Mouse (Mus musculus): ENCODE results near the gene Gja3. TPM values are rescaled to one million over a fixed set of nuclear protein-coding genes. Genes with fewer than 3 reads are reported as not detected.

The Gja3 gene
- polyA plus RNA-seq (2015; fragmentation: Nextera tagmentation; extraction: Ambion mirVana) = 0.05 and 0.23 TPM in 2 replicates

GRCm38 (mm10) chr14:57057563-57058321 lies at the start of gene Gja3:
TSS of gene Gja3 (minus strand) at chr14:57058100.
- Histone ChIP-seq H3K9ac (ENCODE audit: low read length) (no peak within 1 kb of the TSS), H3K27ac (replicated peaks) (no peak within 1 kb of the TSS), H3K27me3 (ENCODE audit: control insufficient read depth, insufficient read depth, low read length) (peaks cover 12% of the 10 kb centered on the region), H3K36me3 (ENCODE audit: control insufficient read depth, insufficient read depth, low read length) (no peaks in the 10 kb centered on the region), H3K4me1 (replicated peaks; ENCODE audit: control insufficient read depth, insufficient read depth) (no peaks in the 10 kb centered on the region; the same call in 1 of the 2 replicates), H3K9me3 (ENCODE audit: control insufficient read depth, low read length) (no peaks in the 10 kb centered on the region), H3K4me3 (ENCODE audit: low read depth, low read length) (peak within 1 kb of the TSS; percentile 43), H3K4me2 (replicated peaks; ENCODE audit: low read depth) (peak within 1 kb of the TSS; percentile 65)
- WGBS = 1% methylated on average over 61 of the region's 79 CpGs
- DNase-seq (ENCODE audit: low spot score) (peak; percentile 26), ATAC-seq (ENCODE audit: low FRiP score, low TSS enrichment) (peak; percentile 45; the same call in 1 of the 2 replicates)
- TF ChIP-seq EP300 (optimal IDR thresholded peaks at IDR 0.05) = no peak
- no peak for TF ChIP-seq CTCF (IDR thresholded peaks at IDR 0.05; ENCODE audit: low read depth)

DNA sequence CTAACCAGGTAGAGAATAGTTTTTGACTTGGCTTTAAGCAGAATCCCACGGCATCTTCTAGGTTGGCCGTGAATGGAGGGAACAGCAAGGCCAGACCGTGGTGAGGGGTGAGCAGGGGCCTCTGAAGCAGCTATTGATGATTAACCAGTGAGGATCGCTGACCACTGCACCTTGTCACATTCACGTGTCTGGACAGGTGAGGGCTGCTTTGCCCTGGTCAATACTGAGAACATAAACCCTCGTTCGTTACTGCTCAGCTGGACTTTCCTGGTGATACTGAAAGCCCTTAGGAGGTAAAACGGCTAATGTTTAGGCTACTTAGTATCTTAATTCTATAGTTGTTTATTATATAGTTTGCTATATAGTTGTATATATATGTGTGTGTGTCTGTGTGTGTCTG lies 49.2 kb upstream of the Gja3 start:
- Histone ChIP-seq H3K9me3 (ENCODE audit: control insufficient read depth, low read length) (no peaks in the 10 kb centered on the region), H3K36me3 (ENCODE audit: control insufficient read depth, insufficient read depth, low read length) (no peaks in the 10 kb centered on the region), H3K27ac (replicated peaks) (no peak overlapping the region), H3K4me3 (ENCODE audit: low read depth, low read length) (no peak overlapping the region), H3K4me1 (replicated peaks; ENCODE audit: control insufficient read depth, insufficient read depth) (no peaks in the 10 kb centered on the region), H3K4me2 (replicated peaks; ENCODE audit: low read depth) (no peak overlapping the region), H3K27me3 (ENCODE audit: control insufficient read depth, insufficient read depth, low read length) (peaks cover 3% of the 10 kb centered on the region; the same call in 1 of the 2 replicates), H3K9ac (ENCODE audit: low read length) (no peak overlapping the region)
- DNase-seq (ENCODE audit: low spot score) = no peak
- TF ChIP-seq CTCF (IDR thresholded peaks at IDR 0.05; ENCODE audit: low read depth) (no peak), EP300 (optimal IDR thresholded peaks at IDR 0.05) (no peak)
- 57% methylated on average over 8 of the region's 8 CpGs for WGBS
- no peak for ATAC-seq (ENCODE audit: low FRiP score, low TSS enrichment)

DNA sequence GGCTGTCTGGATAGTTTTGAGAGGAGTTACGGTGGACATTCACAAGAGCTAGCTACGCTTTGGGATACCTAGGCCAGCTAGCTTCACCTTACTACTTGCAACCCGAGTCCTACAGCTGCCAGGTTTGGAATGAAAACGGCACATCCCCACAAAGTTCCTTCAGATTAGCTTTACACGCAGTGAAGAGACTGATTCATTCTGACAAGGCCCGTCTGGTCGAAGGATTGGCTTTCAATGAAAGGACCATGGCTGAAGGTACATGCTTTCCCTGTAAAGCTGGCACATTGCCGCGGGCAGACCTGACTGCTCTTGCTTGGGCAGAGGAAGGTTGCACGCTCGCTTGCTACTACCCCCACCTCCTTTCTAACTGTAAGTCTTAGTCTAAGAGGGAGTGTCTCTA lies 47.8 kb upstream of the Gja3 start:
- no peak for DNase-seq (ENCODE audit: low spot score)
- TF ChIP-seq EP300 (optimal IDR thresholded peaks at IDR 0.05) (no peak), CTCF (IDR thresholded peaks at IDR 0.05; ENCODE audit: low read depth) (no peak)
- H3K36me3 ChIP-seq (ENCODE audit: control insufficient read depth, insufficient read depth, low read length) = no peaks in the 10 kb centered on the region
- H3K27me3 ChIP-seq (ENCODE audit: control insufficient read depth, insufficient read depth, low read length) = peaks cover 3% of the 10 kb centered on the region; the same call in 1 of the 2 replicates
- 0 out of 2 replicates have a peak overlapping the region, but pooled peaks have one; percentile 9 for H3K27ac ChIP-seq (replicated peaks)
- H3K4me3 ChIP-seq (ENCODE audit: low read depth, low read length) = no peak overlapping the region
- no peaks in the 10 kb centered on the region for H3K9me3 ChIP-seq (ENCODE audit: control insufficient read depth, low read length)
- no peaks in the 10 kb centered on the region for H3K4me1 ChIP-seq (replicated peaks; ENCODE audit: control insufficient read depth, insufficient read depth)
- ATAC-seq (ENCODE audit: low FRiP score, low TSS enrichment) = no peak
- 41% methylated on average over 11 of the region's 11 CpGs for WGBS
- no peak overlapping the region for H3K9ac ChIP-seq (ENCODE audit: low read length)
- no peak overlapping the region for H3K4me2 ChIP-seq (replicated peaks; ENCODE audit: low read depth)

DNA sequence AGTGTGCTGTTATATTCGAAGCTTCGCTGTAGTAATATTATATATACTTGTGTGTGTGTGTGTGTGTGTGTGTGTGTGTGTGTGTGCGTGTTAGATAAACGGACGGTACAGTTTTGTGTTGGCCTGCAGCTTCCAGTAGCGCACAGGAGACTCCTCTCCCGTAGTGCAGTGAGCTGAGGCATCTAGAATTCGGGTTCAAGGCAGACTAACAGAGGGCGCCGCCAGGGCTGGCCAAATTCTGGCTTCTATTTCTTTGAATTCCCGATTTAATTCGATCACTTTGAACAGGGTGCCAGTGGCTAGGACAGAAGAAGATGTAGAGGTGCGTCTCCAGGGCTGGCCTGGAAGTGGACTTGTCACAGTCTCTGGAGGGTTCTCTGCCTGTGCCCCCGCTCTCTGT lies 47.2 kb upstream of the Gja3 start:
- no peak for TF ChIP-seq EP300 (optimal IDR thresholded peaks at IDR 0.05)
- no peak for TF ChIP-seq CTCF (IDR thresholded peaks at IDR 0.05; ENCODE audit: low read depth)

DNA sequence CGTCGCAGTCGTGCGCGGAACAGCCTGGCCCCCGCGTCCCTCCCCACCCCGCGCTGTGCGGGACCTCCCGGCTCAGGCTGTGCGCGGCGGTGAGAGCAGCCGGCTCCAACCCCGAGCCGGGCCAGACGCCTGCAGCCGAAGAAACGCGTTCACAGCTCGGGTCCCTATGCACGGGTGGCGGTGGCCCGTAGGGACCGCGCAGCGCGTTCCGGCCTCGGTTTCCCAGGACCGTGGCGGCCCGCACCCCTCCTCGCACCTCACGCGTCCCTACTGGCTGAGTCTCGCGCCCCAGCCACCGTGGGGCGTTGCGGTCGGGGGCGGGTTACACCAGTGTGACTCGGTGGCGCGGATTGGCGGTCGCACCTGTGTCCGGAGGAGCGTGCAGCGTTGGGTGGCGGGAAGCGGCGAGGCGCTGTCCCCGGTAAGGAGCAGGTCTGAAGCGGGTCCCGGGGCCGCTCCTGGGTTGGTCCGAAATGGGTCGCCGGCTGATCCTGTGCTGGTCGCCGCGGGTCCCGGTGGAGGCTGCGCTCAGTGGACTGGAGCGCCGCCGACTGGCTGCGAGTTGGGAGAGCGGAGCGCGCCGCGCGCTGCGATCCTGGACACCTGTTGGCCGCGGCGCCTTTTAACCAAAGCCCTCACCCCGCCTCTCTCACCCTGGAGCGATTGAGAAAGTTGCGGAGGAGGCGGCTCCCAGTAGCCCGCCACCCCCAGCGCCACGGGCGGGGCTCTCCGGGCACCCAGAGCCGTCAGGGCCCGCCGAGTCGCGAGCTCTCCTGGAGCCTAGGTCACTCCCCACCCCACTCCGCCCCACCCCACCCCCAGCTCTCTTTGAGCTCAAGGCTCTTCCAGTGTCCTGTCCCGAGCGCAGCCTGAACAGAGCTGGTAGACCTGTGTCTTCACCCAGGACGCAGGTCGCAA lies 46.5 kb upstream of the Gja3 start, which contains the start of gene Gjb2:
Gjb2 (minus strand) TSS at position 597 of the 918 bp plus-strand sequence.
- peaks cover 3% of the 10 kb centered on the region; the same call in 1 of the 2 replicates for H3K27me3 ChIP-seq (ENCODE audit: control insufficient read depth, insufficient read depth, low read length)
- H3K9ac ChIP-seq (ENCODE audit: low read length) = peak within 1 kb of the TSS; percentile 65
- under 1% methylated on average over 88 of the region's 101 CpGs for WGBS

More for the DNA sequence above, 47.2 kb upstream of the Gja3 start:
- peaks cover 3% of the 10 kb centered on the region; the same call in 1 of the 2 replicates for H3K27me3 ChIP-seq (ENCODE audit: control insufficient read depth, insufficient read depth, low read length)
- ATAC-seq (ENCODE audit: low FRiP score, low TSS enrichment) (no peak), DNase-seq (ENCODE audit: low spot score) (no peak)
- peak overlapping the region; percentile 100; the same call in 1 of the 2 replicates for H3K4me2 ChIP-seq (replicated peaks; ENCODE audit: low read depth)
- H3K36me3 ChIP-seq (ENCODE audit: control insufficient read depth, insufficient read depth, low read length) = no peaks in the 10 kb centered on the region
- no peak overlapping the region for H3K9ac ChIP-seq (ENCODE audit: low read length)
- 0 out of 2 replicates have a peak overlapping the region, but pooled peaks have one; percentile 9 for H3K27ac ChIP-seq (replicated peaks)
- H3K4me3 ChIP-seq (ENCODE audit: low read depth, low read length) = peak overlapping the region; percentile 66; the same call in 1 of the 2 replicates
- WGBS = 14% methylated on average over 14 of the region's 14 CpGs
- no peaks in the 10 kb centered on the region for H3K9me3 ChIP-seq (ENCODE audit: control insufficient read depth, low read length)
- H3K4me1 ChIP-seq (replicated peaks; ENCODE audit: control insufficient read depth, insufficient read depth) = no peaks in the 10 kb centered on the region

More for the DNA sequence above, 46.5 kb upstream of the Gja3 start, which contains the start of gene Gjb2:
- no peaks in the 10 kb centered on the region for H3K9me3 ChIP-seq (ENCODE audit: control insufficient read depth, low read length)
- DNase-seq (ENCODE audit: low spot score) (peak; percentile 66), ATAC-seq (ENCODE audit: low FRiP score, low TSS enrichment) (peak; percentile 72)
- H3K4me3 ChIP-seq (ENCODE audit: low read depth, low read length) = peak within 1 kb of the TSS; percentile 66
- peak within 1 kb of the TSS; percentile 100 for H3K4me2 ChIP-seq (replicated peaks; ENCODE audit: low read depth)
- H3K36me3 ChIP-seq (ENCODE audit: control insufficient read depth, insufficient read depth, low read length) = no peaks in the 10 kb centered on the region
- peak; percentile 46 for TF ChIP-seq CTCF (IDR thresholded peaks at IDR 0.05; ENCODE audit: low read depth)
- no peak for TF ChIP-seq EP300 (optimal IDR thresholded peaks at IDR 0.05)
- no peaks in the 10 kb centered on the region for H3K4me1 ChIP-seq (replicated peaks; ENCODE audit: control insufficient read depth, insufficient read depth)
- H3K27ac ChIP-seq (replicated peaks) = peak within 1 kb of the TSS; percentile 45

All from stomach, postnatal 0 days (tissue).